ENCODE assay signal across 8 mouse cellular contexts in genomic region chr5:29195570-29196263, GRCm38 (mm10). TPM values are rescaled to one million over a fixed set of nuclear protein-coding genes. Genes with fewer than 3 reads are reported as not detected.
DNase-seq lines count a peak whose midpoint lies in the region; ATAC-seq and TF ChIP-seq lines count a peak whose summit lies in the region.

Rnf32 (plus strand) TSS chr5:29195992.

- intact Hi-C loops in heart, postnatal 25 days (cut with DNase I): no loop called here

- peak; percentile 22 for DNase-seq in heart, postnatal 25 days (ENCODE audit: low spot score)
- peak; percentile 84 for DNase-seq in layer of hippocampus, adult 11-12 months (ENCODE audit: low spot score)

- no peaks in the 10 kb centered on the region for H3K9me3 ChIP-seq in ES-Bruce4 (replicated peaks; ENCODE audit: control insufficient read depth, insufficient read depth, low read length, poor library complexity, severe bottlenecking)
- no peaks in the 10 kb centered on the region for H3K9me3 ChIP-seq in forebrain, embryonic 15.5 days
- H3K9me3 ChIP-seq in liver, embryonic 16.5 days (replicated peaks; ENCODE audit: control insufficient read depth, low read length): no peaks in the 10 kb centered on the region
- no peaks in the 10 kb centered on the region for H3K9me3 ChIP-seq in neural tube, embryonic 14.5 days (ENCODE audit: control insufficient read depth, low read length)

- H3K4me1 ChIP-seq in ES-Bruce4 (ENCODE audit: control insufficient read depth, insufficient read depth, low read length): peaks cover 3% of the 10 kb centered on the region
- H3K4me1 ChIP-seq in forebrain, embryonic 15.5 days: peaks cover 13% of the 10 kb centered on the region; the same call in 1 of the 2 replicates
- H3K4me1 ChIP-seq in liver, embryonic 16.5 days (ENCODE audit: control insufficient read depth, low read depth, low read length): no peaks in the 10 kb centered on the region; the same call in 1 of the 2 replicates
- H3K4me1 ChIP-seq in neural tube, embryonic 14.5 days (ENCODE audit: control insufficient read depth, insufficient read depth, low read length): 0 out of 2 replicates have a peak, but pooled peaks cover 4% of the 10 kb centered on the region
- H3K4me1 ChIP-seq in testis, adult 2 months (ENCODE audit: control insufficient read depth, insufficient read depth, low read length): peaks cover 2% of the 10 kb centered on the region; the same call in 1 of the 2 replicates

- H3K9ac ChIP-seq in ES-Bruce4 (ENCODE audit: low read depth, poor library complexity, severe bottlenecking): peak within 1 kb of the TSS; percentile 91
- H3K9ac ChIP-seq in forebrain, embryonic 15.5 days (replicated peaks): peak within 1 kb of the TSS; percentile 87
- 0 out of 2 replicates have a peak within 1 kb of the TSS, but pooled peaks have one; percentile 20 for H3K9ac ChIP-seq in liver, embryonic 16.5 days (ENCODE audit: low read depth, low read length)
- peak within 1 kb of the TSS; percentile 66 for H3K9ac ChIP-seq in neural tube, embryonic 14.5 days (replicated peaks; ENCODE audit: low read depth, low read length)

- WGBS in forebrain, embryonic 15.5 days: under 1% methylated on average over 68 of the region's 70 CpGs
- under 1% methylated on average over 64 of the region's 70 CpGs for WGBS in liver, embryonic 16.5 days (ENCODE audit: insufficient replicate concordance)
- WGBS in neural tube, embryonic 14.5 days: under 1% methylated on average over 57 of the region's 70 CpGs

- no peaks in the 10 kb centered on the region for H3K36me3 ChIP-seq in ES-Bruce4 (ENCODE audit: control insufficient read depth, insufficient read depth, low read length, poor library complexity, severe bottlenecking)
- H3K36me3 ChIP-seq in forebrain, embryonic 15.5 days: no peaks in the 10 kb centered on the region
- H3K36me3 ChIP-seq in liver, embryonic 16.5 days (ENCODE audit: control insufficient read depth, insufficient read depth): no peaks in the 10 kb centered on the region
- H3K36me3 ChIP-seq in neural tube, embryonic 14.5 days (ENCODE audit: control insufficient read depth, insufficient read depth, low read length): no peaks in the 10 kb centered on the region
- H3K36me3 ChIP-seq in testis, adult 2 months (ENCODE audit: control insufficient read depth, insufficient read depth, low read length): peaks cover 2% of the 10 kb centered on the region

- H3K4me2 ChIP-seq in forebrain, embryonic 15.5 days (replicated peaks): peak within 1 kb of the TSS; percentile 74
- peak within 1 kb of the TSS; percentile 78 for H3K4me2 ChIP-seq in liver, embryonic 16.5 days (ENCODE audit: low read depth, low read length)
- H3K4me2 ChIP-seq in neural tube, embryonic 14.5 days (ENCODE audit: low read depth, low read length): peak within 1 kb of the TSS; percentile 68

- peak within 1 kb of the TSS; percentile 97 for H3K4me3 ChIP-seq in ES-Bruce4 (ENCODE audit: low read depth, low read length)
- peak within 1 kb of the TSS; percentile 78 for H3K4me3 ChIP-seq in forebrain, embryonic 15.5 days
- H3K4me3 ChIP-seq in liver, embryonic 16.5 days (ENCODE audit: low read depth, low read length): peak within 1 kb of the TSS; percentile 56
- peak within 1 kb of the TSS; percentile 57 for H3K4me3 ChIP-seq in neural tube, embryonic 14.5 days (ENCODE audit: low read depth, low read length)
- H3K4me3 ChIP-seq in testis, adult 2 months (ENCODE audit: control insufficient read depth, low read depth, low read length): peak within 1 kb of the TSS; percentile 97

- H3K27ac ChIP-seq in ES-Bruce4 (ENCODE audit: insufficient read depth, low read length): no peak within 1 kb of the TSS; the same call in 1 of the 2 replicates
- H3K27ac ChIP-seq in forebrain, embryonic 15.5 days (replicated peaks): peak within 1 kb of the TSS; percentile 92
- H3K27ac ChIP-seq in liver, embryonic 16.5 days (ENCODE audit: low read length): no peak within 1 kb of the TSS
- H3K27ac ChIP-seq in neural tube, embryonic 14.5 days (ENCODE audit: low read depth, low read length): peak within 1 kb of the TSS; percentile 94
- peak within 1 kb of the TSS; percentile 98 for H3K27ac ChIP-seq in testis, adult 2 months (ENCODE audit: control insufficient read depth, insufficient read depth, low read depth, low read length)

- peak; percentile 54; the same call in 1 of the 2 replicates for TF ChIP-seq EP300 in ES-Bruce4 (IDR thresholded peaks at IDR 0.05; ENCODE audit: insufficient read depth, low read depth, low read length)

- peak; percentile 92 for ATAC-seq in cerebellum, adult (ENCODE audit: insufficient number of reproducible peaks, low FRiP score, low TSS enrichment)
- ATAC-seq in forebrain, embryonic 15.5 days (replicated peaks): peak; percentile 97
- ATAC-seq in liver, embryonic 16.5 days (ENCODE audit: low read depth): peak; percentile 82
- peak; percentile 98 for ATAC-seq in neural tube, embryonic 14.5 days (ENCODE audit: low read depth)

- no peak for TF ChIP-seq CTCF in ES-Bruce4 (IDR thresholded peaks at IDR 0.05; ENCODE audit: low read depth, low read length)
- TF ChIP-seq CTCF in testis, adult 2 months (IDR thresholded peaks at IDR 0.05; ENCODE audit: control insufficient read depth, insufficient read depth, insufficient replicate concordance, low read depth, low read length): no peak

- H3K27me3 ChIP-seq in ES-Bruce4 (ENCODE audit: control insufficient read depth, insufficient read depth, low read length, poor library complexity, severe bottlenecking): no peaks in the 10 kb centered on the region
- no peaks in the 10 kb centered on the region for H3K27me3 ChIP-seq in forebrain, embryonic 15.5 days
- H3K27me3 ChIP-seq in liver, embryonic 16.5 days (ENCODE audit: control insufficient read depth, insufficient read depth, low read depth, low read length): peaks cover 17% of the 10 kb centered on the region
- H3K27me3 ChIP-seq in neural tube, embryonic 14.5 days (ENCODE audit: control insufficient read depth, insufficient read depth, low read length): no peaks in the 10 kb centered on the region
- no peaks in the 10 kb centered on the region for H3K27me3 ChIP-seq in testis, adult 2 months (ENCODE audit: control insufficient read depth, insufficient read depth, low read length)

- TF ChIP-seq POLR2A in ES-Bruce4 (IDR thresholded peaks at IDR 0.05; ENCODE audit: insufficient read depth, low read length): peak; percentile 94
- peak; percentile 86; the same call in 1 of the 2 replicates for TF ChIP-seq POLR2A in testis, adult 2 months (IDR thresholded peaks at IDR 0.05; ENCODE audit: control insufficient read depth, low read depth, low read length)

RNA-seq across cellular contexts. Expression of gene Rnf32, which starts in this region (rescaled TPM):
- 5.6 and 7.7 TPM in 2 replicates for polyA plus RNA-seq in ES-Bruce4 (2011; ENCODE audit: insufficient read depth, insufficient read length, low read depth, missing spikeins)
- 14.6 and 15.8 TPM in 2 replicates for polyA plus RNA-seq in forebrain, embryonic 15.5 days (2015; fragmentation: Nextera tagmentation; extraction: Ambion mirVana)
- under 1 TPM; 0.31 to 0.61 TPM for total RNA-seq in heart, postnatal 25 days (2021)
- polyA plus RNA-seq in liver, embryonic 16.5 days (2015; fragmentation: Nextera tagmentation; extraction: Ambion mirVana): 0.11 TPM in 1 of 2 replicates, not detected in the other
- polyA plus RNA-seq in neural tube, embryonic 14.5 days (2014; fragmentation: Nextera tagmentation; extraction: Ambion mirVana): 18.6 and 18.7 TPM in 2 replicates
- polyA plus RNA-seq in testis, adult 2 months (2012; rRNA removed): 202 and 204 TPM in 2 replicates

Comparison
In these comparisons a context has a peak if more than half of its experiments do, and no peak if none do; other contexts are left out.
1. RNA of gene Rnf32 (polyA plus RNA-seq): 202 to 204 TPM in testis, adult 2 months; 18.6 to 18.7 TPM in neural tube, embryonic 14.5 days, 14.6 to 15.8 TPM in forebrain, embryonic 15.5 days, 5.6 to 7.7 TPM in ES-Bruce4 and 0.11 TPM in liver, embryonic 16.5 days; every median in the first group is over 10 times any median in the second.
2. Peak in DNase-seq in heart, postnatal 25 days; RNA of the gene not detected or under 1 TPM.
3. Peak in ATAC-seq, H3K4me3 ChIP-seq, H3K9ac ChIP-seq and H3K4me2 ChIP-seq in liver, embryonic 16.5 days; RNA of the gene not detected or under 1 TPM.
4. H3K27ac ChIP-seq: peak in forebrain, embryonic 15.5 days (single experiment), neural tube, embryonic 14.5 days (single experiment) and testis, adult 2 months (single experiment); none in ES-Bruce4 (single experiment) and liver, embryonic 16.5 days (single experiment).
5. H3K9ac ChIP-seq: peak in every context shown above with its lines; median percentile 91 in ES-Bruce4; 87 in forebrain, embryonic 15.5 days; 66 in neural tube, embryonic 14.5 days; 20 in liver, embryonic 16.5 days.
6. Peak in every context shown above with its lines, with median percentiles within 50 percentile points of each other: H3K4me3 ChIP-seq, ATAC-seq and H3K4me2 ChIP-seq.